Mouse (Mus musculus): ENCODE results near the gene Prkag1.

DNA sequence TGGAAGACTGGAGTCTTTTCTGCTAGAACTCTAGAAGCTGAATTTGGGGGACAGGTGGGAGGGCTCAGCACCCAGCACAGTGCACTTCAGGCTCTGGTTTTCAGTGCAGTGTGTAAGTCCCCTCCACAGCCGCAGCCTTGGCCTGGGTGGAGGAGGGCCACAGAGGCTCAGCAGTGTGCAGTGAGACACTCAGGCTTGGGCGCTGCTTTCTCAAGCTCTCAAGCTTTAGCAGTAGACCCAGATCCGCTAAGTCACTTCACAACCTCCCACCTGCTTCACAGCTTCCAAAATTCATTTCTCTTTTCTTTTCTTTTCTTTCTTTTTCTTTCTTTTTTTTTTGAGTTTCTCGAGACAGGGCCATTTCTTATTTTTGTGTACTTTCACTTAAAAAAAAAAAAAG, 10.4 kb downstream of the Prkag1 start:
- TF ChIP-seq GATA1 (IDR thresholded peaks at IDR 0.05; ENCODE audit: borderline replicate concordance, low read length) (no peak), FLI1 (IDR thresholded peaks at IDR 0.05; ENCODE audit: low read length) (no peak)
